Mouse (Mus musculus): ENCODE measurements around the gene Tnfrsf1a.

Gene Tnfrsf1a

GRCm38 (mm10) chr6:125325337-125325736, 23.8 kb upstream of the Tnfrsf1a start:
- no peak for DNase-seq

- peak in 1 of 2 experiments; percentile 62 for DNase-seq
These were observed 20.9 kb upstream of the Tnfrsf1a start for GRCm38 (mm10) chr6:125328243-125328642.

DNA sequence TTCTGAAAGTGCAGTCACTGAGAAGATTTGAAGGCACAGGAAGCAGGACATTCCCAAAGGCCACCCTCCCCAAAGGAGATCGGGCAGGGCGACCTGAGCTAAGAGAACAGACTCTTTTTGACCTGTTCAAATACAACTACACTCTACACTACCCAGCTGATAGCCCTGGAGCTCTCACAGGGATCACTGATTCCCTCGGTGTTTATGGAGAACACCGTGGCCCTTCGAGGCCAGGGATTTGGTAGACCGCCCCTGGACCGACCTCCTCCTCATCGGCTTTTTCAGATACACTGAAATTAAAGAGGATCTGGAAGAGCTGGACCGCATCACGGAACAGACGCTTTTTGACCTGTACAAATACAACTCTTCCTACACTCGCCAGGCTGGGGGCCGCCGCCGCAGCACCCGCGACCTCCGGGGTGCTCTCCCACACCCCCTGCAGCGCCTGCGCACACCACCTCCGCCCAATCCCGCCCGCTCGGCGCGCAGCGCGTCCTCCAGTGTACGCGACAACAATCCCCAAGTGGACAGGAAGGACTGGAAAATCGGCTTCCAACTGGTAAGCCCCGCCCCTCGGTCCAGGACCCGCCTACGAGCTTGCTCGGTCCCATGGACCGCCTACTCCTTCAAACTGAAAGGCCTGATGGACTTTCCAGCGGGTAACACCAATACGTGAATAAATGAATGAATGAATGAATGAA, 18.4 kb upstream of the Tnfrsf1a start:
- DNase-seq = peak; percentile 93 to 95

DNA sequence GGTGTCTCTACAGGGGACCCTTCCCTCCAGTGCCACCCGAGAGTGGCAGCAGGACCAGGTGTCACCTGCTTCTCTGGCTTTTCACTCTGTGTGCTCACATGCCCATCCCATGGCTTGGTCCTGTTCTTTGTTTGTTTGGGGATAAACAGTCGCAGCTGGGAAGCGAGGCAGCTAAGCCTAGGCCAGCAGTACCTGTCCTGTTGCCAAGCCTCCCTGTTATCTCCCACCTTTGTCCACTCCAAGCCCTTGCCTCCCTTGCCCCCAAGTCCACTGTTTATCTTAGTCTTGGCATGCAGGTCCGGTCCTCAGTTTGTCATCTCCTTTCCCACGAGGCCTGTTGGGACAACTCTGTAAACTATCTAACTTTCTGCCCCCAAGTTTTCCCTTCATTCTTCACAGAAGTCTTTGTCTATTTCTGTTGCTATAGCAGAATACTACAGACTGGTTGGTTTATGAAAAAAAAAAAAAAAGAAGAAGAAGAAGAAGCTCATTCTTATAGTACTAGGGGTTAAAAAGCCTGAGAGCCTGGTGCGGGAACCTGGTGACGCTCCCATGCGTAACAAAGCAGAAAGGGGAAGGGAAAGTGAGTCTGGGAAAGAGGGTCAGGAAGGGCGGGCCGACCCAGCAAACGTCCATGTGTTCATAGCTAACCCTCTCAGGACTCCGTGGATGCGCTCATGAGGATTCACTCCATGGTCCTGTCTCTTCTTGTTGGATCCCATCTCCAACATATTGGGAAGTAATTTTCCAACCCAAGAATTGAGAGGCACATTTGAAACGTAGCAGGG, 15.9 kb upstream of the Tnfrsf1a start:
- DNase-seq = no peak

- DNase-seq = no peak
These were observed 14.8 kb upstream of the Tnfrsf1a start for GRCm38 (mm10) chr6:125334356-125334755.

DNA sequence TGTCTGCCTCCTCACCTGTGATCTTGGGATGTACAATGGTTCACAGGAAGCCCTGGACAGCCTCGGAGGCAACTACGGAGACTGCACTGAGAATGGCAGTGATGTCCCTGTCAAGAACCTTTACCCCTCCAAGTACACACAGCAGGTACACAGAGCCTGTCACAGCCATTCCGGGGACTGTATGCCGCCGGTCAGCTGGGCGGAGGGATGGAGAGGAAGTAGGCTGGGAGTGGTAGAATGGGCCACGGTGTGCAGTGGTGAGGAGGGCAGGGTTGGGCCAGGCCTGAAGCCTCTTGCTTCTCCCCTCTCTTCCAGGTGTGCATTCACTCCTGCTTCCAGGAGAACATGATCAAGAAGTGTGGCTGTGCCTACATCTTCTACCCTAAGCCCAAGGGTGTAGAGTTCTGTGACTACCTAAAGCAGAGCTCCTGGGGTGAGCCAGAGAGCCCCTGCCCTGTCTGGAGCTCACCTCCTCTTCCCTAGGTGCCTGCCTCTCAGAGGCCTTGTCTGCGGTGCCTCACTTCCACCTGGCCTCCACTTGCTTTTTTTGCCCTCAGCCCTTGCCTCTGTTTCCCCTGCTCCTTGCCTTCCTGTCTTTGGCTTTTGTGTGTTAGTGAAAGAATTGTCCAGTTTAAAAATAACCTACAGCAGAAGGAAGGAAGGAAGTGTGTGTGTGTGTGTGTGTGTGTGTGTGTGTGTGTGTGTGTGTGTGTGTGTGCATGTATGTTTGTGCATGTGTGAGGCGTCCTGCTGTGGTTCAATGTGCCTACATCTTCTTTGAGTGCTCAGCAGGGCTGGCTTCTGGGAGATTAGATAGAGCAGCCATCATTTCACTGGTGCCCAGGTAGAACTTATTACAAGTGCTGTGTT, 10.1 kb upstream of the Tnfrsf1a start:
- DNase-seq = no peak

GRCm38 (mm10) chr6:125340244-125340643, 8.9 kb upstream of the Tnfrsf1a start:
- DNase-seq = no peak

- DNase-seq = no peak
These were observed 7.0 kb upstream of the Tnfrsf1a start for GRCm38 (mm10) chr6:125342198-125342597.

DNA sequence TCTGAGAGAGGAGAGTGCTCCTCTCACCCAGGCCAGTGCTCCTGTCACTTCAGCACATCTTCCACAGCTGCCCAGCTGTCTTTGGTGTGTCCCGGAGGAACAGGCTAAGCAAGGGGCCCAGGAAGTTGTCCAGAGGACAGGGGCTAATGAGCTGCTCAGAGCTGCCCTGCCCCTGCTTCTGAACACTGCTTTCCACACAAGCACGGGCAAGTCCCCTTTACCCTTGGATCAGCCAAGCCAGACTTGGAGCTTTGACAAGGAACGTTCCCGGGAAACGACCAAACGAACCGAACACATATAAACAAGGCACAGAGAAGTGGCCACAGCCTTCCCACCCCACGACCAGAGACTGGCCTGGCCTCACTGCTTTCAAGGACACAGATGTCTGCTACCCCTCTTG, 5.1 kb upstream of the Tnfrsf1a start:
- no peak for DNase-seq

DNA sequence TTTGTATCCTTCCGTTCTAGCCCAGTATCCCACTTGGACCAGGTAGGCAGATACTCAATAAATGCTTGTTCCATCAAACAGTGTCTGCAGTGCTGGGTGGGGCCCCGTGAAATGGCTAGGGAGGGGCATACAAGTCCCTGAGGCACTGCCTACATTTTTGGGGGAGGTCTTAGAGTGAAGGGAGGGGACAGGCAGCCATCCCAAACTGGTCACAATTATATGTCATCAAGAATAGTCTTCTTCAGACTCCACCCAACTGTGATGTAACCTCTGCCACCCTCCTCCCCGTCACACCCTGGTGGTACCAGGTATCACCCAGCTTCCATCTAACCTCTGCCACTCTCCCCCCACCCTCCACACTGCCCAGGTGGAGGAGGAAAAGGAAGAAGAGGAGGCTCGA, 4.3 kb upstream of the Tnfrsf1a start:
- DNase-seq = no peak

- DNase-seq = no peak
These were observed 3.5 kb upstream of the Tnfrsf1a start for GRCm38 (mm10) chr6:125345625-125346024.

DNA sequence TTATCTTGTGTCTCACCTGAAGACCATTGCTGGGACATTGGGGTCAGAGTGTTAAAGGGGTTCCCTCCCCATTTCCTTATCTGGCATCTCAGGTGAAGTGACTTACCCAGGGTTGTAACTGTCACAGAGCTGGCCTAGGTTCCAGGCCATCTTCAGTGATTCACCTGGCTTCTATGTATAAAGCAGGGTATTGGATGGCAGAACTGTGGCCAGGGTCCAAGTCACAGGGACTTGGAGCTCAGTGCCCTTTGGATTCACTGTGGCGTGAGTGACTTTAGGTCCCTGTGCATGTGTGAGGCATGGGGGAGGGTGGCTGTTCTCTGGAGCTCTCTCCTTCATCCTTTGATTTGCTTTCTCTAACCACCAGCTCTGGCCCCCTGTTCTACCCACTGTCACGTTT, 3.1 kb upstream of the Tnfrsf1a start:
- peak in 1 of 2 experiments; percentile 50 for DNase-seq

- peak; percentile 67 to 79 for DNase-seq
These were observed 541 bp downstream of the Tnfrsf1a start for GRCm38 (mm10) chr6:125349575-125350230.

DNA sequence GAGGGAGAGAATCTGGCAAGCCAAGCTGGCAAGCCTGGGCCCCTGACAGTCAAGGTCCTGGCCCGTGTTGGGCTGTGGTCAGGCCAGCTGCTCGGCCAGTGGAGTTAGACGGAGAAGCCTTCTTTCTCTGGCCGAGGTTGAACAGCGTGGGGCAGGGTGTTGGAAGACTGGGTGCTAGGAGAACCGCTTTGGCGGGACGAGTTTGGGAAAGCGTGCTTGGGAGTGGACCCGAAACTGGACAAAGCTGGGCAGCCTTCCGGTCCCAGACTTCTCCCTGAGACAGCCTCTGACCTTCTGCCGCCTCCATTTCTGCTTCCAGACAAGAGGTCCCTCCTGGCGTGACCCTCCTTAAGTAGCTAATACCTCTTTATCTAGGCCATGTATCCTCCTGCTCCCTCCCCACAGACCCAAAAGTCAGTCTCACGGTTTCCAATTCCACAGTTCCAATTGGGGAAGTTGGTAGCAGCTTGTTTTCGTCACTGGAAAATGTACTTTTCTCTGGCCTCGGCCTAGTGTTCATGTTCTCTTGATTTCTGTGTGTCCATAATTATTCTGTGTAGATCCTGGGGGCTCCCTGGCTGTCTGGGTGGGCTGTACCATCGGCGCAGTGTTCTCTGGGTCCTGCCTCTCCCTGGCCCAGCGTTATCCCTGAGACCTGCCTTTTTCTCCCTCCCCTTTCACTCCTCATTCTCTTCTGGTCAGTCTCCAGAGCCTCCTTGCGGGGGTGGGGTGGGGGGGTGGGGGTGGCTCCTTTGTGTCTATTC, 1.3 kb downstream of the Tnfrsf1a start:
- DNase-seq = no peak

DNA sequence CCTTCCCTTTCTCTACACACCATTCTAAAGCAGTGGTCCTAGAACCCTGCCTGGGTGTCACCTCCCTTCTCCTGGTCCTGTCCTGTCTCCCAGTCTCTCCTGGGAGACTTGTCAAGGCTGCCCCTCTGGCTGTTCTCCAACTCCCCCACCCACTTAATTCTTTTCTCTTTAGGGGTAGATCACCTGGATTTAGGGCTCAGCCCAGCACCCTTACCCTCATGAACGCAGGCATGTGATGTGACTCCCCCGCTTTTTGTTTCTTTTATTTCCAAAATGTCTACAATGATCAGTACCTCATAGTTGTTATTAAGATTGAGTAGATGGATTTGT, 1.8 kb downstream of the Tnfrsf1a start:
- no peak for DNase-seq

GRCm38 (mm10) chr6:125351368-125352045, 2.3 kb downstream of the Tnfrsf1a start:
- DNase-seq = no peak

DNA sequence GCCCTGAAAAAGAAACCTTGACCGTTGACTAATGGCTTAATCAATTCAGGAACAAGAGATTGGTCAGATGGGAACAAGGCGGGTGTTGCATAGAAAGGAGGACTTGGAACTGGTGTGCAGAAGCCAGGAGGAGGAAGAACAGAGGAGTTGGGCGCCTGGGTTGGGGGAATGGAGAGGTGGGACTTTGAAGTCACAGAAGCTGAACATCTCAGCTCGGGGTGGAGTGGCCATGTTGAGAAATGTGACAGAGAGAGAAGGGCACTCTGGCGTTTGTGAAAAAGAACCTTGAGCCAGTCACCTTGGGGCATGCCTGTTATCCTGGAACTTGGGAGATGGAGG, 2.9 kb downstream of the Tnfrsf1a start:
- no peak for DNase-seq

- no peak for DNase-seq
These were observed 3.6 kb downstream of the Tnfrsf1a start for GRCm38 (mm10) chr6:125352811-125353210.

GRCm38 (mm10) chr6:125353221-125353620, 4.1 kb downstream of the Tnfrsf1a start:
- no peak for DNase-seq

DNA sequence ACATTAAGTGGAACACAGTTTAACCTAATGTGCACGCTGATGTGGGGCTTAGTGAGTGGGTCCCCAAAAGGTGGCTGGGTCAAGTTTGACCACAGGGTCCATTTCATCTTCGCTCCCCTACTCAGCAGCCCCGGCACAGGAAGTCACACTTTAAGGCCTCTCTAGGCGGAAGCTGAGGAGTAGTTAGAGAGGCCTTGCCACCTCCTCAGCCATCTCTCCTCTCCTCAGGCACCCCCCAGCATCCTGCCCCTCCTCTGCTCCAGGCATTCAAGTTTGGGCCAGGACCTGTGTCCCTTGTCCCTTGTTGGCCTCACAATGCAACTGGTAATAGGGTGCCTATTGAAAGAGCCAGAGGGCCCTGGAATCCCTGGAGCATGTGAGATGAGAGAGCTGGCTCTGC, 4.5 kb downstream of the Tnfrsf1a start:
- no peak for DNase-seq

DNA sequence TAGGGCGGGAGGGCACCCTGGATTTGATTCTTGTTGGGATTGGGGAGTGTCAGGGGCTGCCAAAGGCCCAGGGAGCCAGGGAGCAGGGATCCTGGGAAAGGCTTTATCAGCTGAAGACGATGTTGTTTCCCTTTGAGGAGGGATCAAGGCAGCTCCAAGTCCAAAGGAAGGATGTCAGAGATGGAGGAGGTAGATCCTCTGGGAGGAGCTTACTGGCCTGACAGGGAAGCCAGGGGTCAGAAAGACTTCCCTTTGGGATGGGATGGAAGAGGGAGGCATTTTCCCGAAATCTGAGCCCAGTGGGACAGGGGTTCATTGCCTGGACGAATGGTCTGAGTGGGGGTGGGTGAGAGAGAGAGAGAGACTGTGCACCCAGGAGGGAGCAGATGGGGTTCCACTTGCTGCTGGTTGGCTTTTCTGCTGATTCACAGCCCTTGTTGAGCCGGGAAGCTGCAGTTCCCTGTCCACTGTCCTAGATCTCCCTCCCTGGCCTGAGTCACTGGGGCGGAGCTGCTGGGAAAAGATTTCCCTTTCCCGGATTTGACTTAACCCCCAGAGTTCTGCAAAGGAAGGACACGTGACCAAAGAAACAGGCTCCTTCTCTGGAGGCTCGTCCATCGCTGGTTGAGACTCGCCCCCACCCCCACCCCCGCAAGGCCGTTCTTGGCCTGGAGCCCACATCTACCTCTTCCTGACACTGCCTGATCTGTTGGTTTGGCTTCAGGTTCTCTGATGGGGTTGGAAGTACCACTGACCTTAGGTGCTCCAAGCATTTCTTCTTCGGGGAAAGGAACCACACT, 5.4 kb downstream of the Tnfrsf1a start:
- DNase-seq = peak; percentile 71 to 81
